Mouse (Mus musculus): ENCODE measurements around the gene Cbx8. TPM values are rescaled to one million over a fixed set of nuclear protein-coding genes. Genes with fewer than 3 reads are reported as not detected.

The Cbx8 gene
- total and polyA plus RNA-seq, 2 experiments from 2014 or later, result 6.5 to 10.0 TPM

DNA sequence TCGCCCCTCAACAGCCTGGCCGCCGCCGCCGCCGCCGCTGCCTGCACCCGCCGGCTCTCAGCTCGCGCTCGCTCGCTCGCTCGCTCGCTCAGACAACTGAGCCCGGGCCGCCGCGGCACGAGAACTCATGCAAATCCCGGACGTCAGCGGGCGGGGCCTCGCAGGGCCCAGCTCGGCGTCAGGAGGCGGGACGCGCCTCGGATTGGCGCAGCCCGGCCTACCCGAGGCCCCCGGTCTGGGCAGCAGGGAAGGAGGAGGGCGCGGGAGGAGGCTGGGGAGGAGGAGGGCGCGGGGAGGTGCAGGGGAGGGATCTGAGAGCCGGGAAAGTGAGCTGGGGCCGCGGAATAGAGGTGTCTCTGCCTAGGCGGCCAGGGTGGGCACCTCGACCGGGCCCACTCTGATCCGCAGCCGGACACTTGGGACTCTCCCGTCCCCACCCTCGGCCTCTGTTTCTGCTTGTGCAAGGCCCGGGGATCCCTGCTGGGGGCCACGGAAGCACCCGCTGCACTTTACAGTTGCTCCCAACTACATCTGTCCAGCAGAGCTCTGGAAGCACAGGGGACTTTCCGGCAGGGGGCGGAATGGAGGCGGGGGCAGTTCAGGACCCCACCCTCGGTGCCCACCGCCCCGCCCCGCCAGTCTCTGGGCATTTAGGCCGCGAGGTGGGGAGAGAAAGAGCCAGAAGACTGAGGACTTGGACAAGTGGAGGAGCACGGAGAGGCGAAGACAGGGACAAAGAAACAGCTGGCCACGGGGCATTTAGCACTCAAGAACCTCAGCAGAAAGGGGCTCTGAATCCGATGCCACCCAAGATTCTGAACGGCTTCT lies 45.6 kb upstream of the Cbx8 start, which contains the start of gene Cbx4:
Cbx4 (minus strand) TSS at position 78 of the 828 bp plus-strand sequence.
- Histone ChIP-seq H3K4me3 (ENCODE audit: low read length) (peak within 1 kb of the TSS; percentile 72), H3K36me3 (ENCODE audit: insufficient read depth, low read length) (peaks cover 12% of the 10 kb centered on the region), H3K27ac (peak within 1 kb of the TSS; percentile 97), H3K4me1 (ENCODE audit: insufficient read depth, low read length) (peaks cover 36% of the 10 kb centered on the region), H3K27me3 (ENCODE audit: insufficient read depth, low read length) (peaks cover 21% of the 10 kb centered on the region), H3K4me2 (ENCODE audit: low read depth, low read length) (peak within 1 kb of the TSS; percentile 94), H3K9ac (replicated peaks; ENCODE audit: low read length) (peak within 1 kb of the TSS; percentile 86), H3K9me3 (ENCODE audit: low read length) (no peaks in the 10 kb centered on the region)
- peak; percentile 89 for ATAC-seq
- WGBS, result 2% methylated on average over 64 of the region's 67 CpGs
- peak; percentile 98 for DNase-seq (ENCODE audit: low spot score)
- peak; percentile 52 for TF ChIP-seq CTCF (IDR thresholded peaks at IDR 0.05; ENCODE audit: low read depth)

DNA sequence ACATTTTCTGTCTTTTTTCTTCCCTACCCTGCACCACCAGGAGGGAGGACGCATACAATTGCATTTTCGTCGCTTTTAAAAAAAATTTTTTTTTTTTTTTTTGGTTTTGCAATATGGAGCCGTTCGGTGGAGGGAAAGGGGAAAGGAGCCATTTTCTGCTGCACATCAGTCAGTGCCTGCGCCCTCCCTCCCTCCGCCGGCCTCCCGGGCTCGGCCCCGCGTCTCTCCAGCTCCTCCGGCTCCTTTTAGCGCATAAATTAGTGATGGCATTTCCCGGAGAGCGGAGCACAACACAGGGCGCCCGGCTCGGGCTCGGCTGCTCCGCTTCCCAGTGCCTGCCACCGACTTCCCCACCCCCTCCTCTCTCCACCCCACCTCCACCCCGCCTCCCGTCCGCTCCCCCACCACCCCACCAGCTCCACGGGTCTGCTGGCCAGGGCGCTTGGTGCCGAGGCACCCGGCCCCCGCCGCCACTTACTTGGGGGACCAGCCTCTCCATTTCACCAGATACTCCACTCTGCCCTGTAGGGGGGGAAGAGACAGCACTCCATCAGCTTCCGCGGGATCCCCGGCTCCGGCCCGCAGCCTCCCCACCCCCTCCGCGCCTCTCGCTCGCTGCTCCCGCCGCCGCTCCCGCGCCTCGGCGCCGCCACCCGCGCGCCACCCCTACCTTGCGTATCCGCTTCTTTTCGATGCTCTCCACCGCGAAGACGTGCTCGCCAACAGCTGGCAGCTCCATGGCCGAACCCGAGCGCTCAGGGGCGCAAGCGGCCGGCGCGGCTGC lies 44.7 kb upstream of the Cbx8 start:
- Histone ChIP-seq H3K4me2 (ENCODE audit: low read depth, low read length) (peak overlapping the region; percentile 94), H3K36me3 (ENCODE audit: insufficient read depth, low read length) (peaks cover 18% of the 10 kb centered on the region), H3K4me1 (ENCODE audit: insufficient read depth, low read length) (peaks cover 40% of the 10 kb centered on the region), H3K9ac (replicated peaks; ENCODE audit: low read length) (peak overlapping the region; percentile 86), H3K9me3 (ENCODE audit: low read length) (no peaks in the 10 kb centered on the region), H3K27ac (peak overlapping the region; percentile 97), H3K4me3 (ENCODE audit: low read length) (peak overlapping the region; percentile 72), H3K27me3 (ENCODE audit: insufficient read depth, low read length) (peaks cover 21% of the 10 kb centered on the region)
- DNase-seq (ENCODE audit: low spot score) (peak; percentile 81), ATAC-seq (peak; percentile 54)
- no peak; the same call in none of the 2 replicates for TF ChIP-seq CTCF (IDR thresholded peaks at IDR 0.05; ENCODE audit: low read depth)
- under 1% methylated on average over 51 of the region's 66 CpGs for WGBS

DNA sequence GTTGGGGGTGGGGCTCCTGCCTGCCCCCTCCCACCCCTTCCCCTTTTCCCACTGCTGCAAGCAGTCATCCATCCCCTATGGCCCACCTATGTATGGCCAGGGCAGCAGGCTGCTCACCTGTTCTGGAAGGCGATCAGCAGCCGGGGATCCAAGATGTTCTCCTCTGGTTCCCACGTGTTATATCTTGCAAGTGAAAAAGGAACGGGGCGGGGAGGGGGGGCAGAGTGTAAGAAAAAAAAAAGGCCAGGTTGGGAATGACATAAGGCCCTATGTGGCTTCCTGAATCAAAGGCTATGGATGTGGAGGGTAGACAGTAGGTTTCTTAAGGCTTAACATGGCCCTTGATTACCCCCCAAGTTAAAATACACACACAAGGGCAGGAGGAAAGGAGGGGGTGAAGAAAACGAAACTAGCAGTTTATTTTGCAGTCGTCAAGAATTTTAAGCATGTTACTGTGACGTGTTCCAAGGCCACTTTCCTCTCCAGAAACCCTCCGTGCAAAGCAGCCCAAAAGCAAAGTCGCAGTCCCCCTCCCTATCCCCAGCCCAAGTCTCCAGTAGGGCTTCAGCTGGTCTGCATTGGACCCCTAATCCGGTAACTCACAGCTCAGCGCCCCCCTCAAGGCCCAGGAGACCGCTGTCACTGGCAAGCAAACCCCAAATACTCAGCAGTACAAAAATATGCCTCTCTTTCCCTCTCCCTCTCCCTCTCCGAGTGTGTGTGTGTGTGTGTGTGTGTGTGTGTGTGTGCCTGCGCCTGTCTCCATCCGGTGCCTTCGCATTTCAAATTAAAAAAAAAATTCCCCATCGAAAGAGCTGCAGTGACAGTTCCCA lies 43.9 kb upstream of the Cbx8 start:
- no peak for ATAC-seq
- Histone ChIP-seq H3K4me1 (ENCODE audit: insufficient read depth, low read length) (peaks cover 36% of the 10 kb centered on the region), H3K9me3 (ENCODE audit: low read length) (no peaks in the 10 kb centered on the region), H3K27ac (peak overlapping the region; percentile 97), H3K4me2 (ENCODE audit: low read depth, low read length) (peak overlapping the region; percentile 94), H3K27me3 (ENCODE audit: insufficient read depth, low read length) (peaks cover 21% of the 10 kb centered on the region), H3K4me3 (ENCODE audit: low read length) (peak overlapping the region; percentile 72), H3K9ac (replicated peaks; ENCODE audit: low read length) (peak overlapping the region; percentile 86), H3K36me3 (ENCODE audit: insufficient read depth, low read length) (peaks cover 18% of the 10 kb centered on the region)
- peak; percentile 56 for DNase-seq (ENCODE audit: low spot score)
- TF ChIP-seq CTCF (IDR thresholded peaks at IDR 0.05; ENCODE audit: low read depth), result no peak
- 1% methylated on average over 17 of the region's 18 CpGs for WGBS

DNA sequence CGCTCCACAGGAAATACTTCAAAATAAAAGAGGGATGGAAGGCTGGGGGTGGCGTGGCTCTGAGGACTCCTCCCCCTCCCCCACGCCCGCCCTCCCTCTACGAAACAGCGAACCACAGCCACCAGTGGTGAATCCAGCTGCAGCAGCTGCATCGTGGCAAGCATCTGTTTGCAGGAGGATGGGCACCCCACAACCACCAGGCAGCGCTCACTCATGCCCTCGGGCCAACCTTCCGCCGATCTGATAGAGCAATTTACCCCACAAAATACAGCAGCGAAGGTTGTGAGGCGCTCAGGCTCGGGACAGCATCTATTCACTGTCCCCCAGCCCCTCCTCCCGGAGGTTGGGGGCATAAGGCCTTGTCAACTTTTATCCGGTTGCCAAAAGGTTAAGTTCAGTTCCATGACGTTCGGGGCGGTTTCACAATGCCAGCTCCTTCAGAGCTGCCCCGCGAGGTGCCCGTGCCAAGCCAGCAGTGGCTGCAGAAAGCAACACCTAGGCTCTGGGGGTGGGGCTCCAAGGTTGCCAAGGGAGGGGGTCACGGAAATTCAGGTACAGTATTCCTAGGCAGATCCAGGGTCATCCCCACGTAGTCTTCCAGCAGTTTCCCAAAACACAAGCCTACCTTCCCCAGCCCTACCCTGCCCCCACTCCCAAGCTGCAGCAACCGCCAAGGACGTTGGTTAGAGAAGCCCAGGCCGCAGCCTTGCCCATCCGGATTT lies 43.1 kb upstream of the Cbx8 start:
- H3K27me3 ChIP-seq (ENCODE audit: insufficient read depth, low read length), result peaks cover 14% of the 10 kb centered on the region
- no peaks in the 10 kb centered on the region for H3K9me3 ChIP-seq (ENCODE audit: low read length)
- TF ChIP-seq CTCF (IDR thresholded peaks at IDR 0.05; ENCODE audit: low read depth), result peak; percentile 39
- DNase-seq (ENCODE audit: low spot score) (peak; percentile 63), ATAC-seq (no peak)
- H3K27ac ChIP-seq, result peak overlapping the region; percentile 97
- H3K4me2 ChIP-seq (ENCODE audit: low read depth, low read length), result peak overlapping the region; percentile 94
- peaks cover 39% of the 10 kb centered on the region for H3K4me1 ChIP-seq (ENCODE audit: insufficient read depth, low read length)
- WGBS, result 5% methylated on average over 28 of the region's 28 CpGs
- H3K4me3 ChIP-seq (ENCODE audit: low read length), result peak overlapping the region; percentile 72
- peak overlapping the region; percentile 86 for H3K9ac ChIP-seq (replicated peaks; ENCODE audit: low read length)
- H3K36me3 ChIP-seq (ENCODE audit: insufficient read depth, low read length), result peaks cover 18% of the 10 kb centered on the region

DNA sequence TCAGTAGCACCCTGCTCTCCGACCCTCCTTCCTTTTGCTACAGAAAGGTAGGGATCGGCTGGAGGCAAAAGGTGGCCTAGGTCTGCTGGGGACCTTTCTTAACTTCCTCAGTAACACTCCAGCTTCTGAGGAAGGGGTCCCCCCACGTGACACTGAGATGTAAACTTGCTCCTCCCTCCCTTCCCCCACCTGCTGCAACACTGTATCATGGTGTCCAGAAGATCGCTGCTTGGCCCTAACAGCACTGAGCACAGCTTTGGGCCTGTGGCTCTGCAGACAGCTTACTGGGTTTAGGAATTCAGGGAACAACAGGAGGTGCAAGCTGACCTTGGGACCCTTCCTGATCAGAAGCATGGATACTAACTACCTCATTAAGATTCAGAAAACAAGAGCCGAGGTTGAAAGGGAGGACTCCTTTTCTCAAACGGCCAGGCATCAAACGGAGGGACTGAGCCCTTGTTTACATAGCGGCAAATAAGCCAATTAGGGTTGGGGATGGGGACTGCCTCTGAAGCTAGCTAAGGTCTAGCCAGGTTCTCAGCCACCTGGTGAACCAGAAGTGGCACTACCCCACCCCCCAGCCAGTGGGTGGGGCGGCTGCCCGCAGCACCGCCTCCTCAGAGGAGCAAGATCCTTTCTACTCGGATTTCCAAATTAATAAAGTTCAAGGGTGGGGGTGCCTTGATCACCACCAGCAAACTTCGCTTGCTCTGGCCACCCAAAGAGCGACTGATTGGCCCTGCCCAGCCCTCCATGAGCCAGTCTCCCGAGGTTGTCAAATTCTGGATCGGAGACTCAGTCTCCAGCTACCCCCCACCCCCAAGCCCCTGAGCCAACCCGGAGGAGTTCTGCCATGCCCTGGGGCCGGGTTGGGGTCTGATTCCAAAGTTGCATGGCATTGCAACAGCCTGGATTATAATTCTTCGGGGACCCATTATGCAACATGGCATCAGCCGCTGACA lies 42.1 kb upstream of the Cbx8 start:
- Histone ChIP-seq H3K27ac (no peak overlapping the region), H3K9ac (replicated peaks; ENCODE audit: low read length) (peak overlapping the region; percentile 86; the same call in 1 of the 2 replicates), H3K36me3 (ENCODE audit: insufficient read depth, low read length) (peaks cover 18% of the 10 kb centered on the region), H3K4me3 (ENCODE audit: low read length) (peak overlapping the region; percentile 72), H3K27me3 (ENCODE audit: insufficient read depth, low read length) (0 out of 2 replicates have a peak, but pooled peaks cover 6% of the 10 kb centered on the region), H3K4me1 (ENCODE audit: insufficient read depth, low read length) (peaks cover 39% of the 10 kb centered on the region), H3K4me2 (ENCODE audit: low read depth, low read length) (peak overlapping the region; percentile 94), H3K9me3 (ENCODE audit: low read length) (no peaks in the 10 kb centered on the region)
- DNase-seq (ENCODE audit: low spot score), result no peak
- TF ChIP-seq CTCF (IDR thresholded peaks at IDR 0.05; ENCODE audit: low read depth), result no peak
- ATAC-seq, result no peak
- WGBS, result 25% methylated on average over 20 of the region's 20 CpGs

Measured in hindbrain, postnatal 0 days (tissue).